Mouse (Mus musculus): ENCODE results near the gene Runx2.

Runx2 gene

DNA sequence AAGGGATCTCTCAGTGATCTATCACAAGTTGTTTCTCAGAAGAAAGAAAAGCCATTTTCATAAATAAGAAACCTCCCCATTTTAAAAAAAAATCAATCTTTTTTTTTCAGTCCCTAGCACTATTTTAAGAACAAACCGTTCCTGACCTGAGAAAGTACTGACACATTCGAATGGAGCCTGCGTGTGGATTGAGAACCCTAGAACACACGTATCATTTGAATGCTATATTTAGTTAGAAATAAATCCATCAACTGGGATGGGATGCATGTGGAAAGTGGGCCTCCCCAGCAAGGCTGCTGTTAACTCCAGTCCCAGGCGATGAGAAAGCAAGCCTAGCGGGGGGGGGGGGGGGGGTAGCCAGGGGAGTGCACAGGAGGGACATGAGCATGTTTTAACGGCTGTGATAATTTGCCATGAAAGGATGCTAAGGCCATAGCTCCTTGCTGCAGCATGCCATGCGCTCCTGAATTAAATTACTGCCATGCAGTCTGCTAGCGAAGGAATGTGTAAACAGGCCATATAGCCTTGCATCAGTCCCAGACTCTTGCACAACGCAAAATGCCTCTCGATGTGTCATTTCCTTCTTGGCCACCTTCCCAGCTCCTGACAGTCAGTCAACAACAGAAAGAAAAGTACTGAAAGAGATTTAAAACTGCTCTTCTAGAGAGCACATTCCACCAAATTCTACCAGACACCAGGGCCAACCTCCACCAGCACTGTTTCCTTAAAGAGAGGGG is 104.9 kb downstream of the Runx2 start:
- DNase-seq: no peak

DNA sequence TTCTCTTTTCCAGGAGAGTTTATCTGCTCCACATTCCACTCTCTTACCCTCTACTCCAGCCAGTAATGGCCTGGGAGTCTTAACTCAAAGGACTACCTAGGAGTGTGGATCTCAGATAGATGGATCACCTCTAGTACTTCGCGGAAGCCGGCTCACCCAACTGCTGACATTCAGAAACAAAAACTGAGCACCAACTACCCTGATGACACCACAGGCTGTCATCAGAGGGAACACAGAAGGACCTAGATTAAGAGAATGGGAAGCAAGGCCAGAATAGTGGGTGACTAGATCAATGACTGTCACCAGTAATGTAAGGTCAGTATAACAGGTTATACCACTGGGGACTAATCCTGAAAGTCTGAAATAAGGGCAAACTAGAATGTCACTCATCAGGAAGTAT is 106.6 kb downstream of the Runx2 start:
- no peak for DNase-seq

DNA sequence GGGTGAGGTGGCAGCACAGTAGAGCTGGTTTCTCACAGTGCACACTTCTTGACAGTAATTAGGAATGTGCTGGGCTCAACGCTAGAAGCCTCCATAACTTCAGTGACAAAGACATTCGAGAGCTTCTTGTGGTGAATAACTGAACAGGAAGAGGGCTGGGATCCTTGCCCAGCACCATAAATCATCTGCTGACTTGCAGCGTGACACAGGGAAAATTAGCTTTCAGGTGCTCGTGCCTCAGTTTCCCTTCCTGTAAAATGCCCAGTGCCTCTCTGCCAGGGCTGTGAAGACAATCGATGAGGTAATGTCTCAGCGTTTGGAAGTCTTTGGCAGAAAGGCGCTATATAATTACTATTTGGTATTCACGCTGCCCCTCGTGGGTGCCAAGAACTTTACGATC is 108.1 kb downstream of the Runx2 start:
- DNase-seq: no peak

DNA sequence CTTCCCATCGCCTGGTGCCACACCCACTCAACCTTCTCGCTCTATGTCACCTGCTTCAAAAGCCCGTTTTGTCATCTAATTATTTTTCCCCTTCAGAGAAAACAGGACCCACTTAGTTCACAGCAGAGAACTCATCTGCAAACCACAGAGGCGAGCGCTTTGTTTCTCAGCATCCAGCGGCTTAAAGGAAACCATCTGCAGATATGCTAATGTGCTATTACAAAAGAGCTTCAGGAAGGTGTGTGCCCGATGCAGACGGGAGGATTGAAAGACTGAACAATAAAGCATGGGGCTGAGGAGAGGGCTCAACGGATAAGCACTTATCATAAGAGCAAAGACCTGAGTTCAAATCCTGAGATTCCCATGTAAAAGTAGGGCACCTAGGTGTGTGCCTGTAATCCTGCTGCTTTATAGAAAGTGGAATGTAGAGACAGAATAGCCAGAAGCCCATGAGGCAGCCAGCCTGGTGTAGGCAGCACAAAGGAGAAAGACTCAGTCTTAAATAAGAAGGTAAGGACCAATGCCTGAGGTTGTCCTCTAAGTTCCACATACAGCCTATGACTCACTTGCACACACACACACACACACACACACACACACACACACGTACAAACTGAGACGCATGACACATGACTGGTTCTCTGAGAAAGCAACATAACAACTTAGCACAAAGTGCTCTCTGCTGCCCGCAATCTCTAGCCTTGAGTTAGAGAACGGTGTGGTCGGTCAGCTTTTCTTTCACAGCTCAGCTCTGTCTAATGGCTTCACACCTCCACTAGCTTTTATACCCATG is 111.9 kb downstream of the Runx2 start:
- no peak for DNase-seq

DNA sequence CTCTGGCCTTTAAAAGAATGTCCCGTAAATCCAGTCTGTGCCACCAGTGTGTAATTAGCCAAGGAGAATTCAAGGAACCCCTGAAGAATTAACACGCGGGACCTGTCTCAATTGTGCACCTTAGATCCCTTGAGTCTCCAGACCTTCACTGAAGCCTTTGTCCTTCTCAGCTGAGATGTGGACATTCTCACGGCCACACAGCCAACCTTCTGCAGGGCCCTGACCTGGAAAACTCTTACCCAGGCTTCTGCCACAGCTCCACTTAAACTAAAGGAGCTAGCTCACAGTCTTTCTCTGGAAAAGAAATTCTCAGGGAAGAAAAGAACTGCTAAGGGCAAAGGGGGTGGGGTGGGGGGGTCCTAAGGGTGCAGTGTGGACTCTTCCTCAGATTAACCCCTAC is 113.1 kb downstream of the Runx2 start:
- no peak for DNase-seq

DNA sequence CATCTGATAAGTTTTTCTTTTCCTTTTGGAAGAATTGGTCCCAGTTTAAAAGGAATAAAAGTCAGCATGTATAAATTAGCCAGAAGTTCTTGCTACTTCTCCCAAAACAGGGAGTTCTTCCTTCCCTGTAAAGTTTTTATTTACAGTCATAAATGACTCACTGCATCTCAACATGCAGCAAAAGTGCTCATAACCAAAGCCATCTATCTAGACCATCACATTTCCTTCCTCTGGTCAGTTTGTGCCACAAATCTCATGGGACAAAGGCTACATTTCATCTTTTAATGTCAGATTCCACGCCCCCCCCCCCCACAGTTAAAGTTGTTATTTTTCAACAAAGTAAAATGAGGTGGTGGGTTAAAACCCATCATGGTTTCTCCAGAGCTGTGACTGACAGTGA is 114.3 kb downstream of the Runx2 start:
- no peak for DNase-seq

DNA sequence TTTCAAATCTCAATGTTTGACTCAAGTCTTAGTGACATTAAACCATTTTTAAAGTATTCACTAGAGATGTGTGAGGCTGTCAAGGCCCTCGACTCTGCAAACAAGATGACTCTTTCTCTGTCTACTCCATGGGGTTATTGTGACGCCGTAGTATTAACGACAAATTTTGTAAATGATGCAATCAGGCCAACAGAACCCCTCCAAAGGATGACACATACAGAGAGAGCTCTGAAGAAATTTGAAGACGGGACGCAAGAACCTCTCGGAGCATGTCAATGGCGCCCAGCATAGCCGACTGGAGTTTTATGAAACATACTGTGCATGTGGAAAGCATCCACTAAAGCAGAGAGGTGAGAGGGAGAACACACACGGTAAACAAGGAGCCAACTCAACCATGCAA is 117.5 kb downstream of the Runx2 start:
- no peak for DNase-seq

DNA sequence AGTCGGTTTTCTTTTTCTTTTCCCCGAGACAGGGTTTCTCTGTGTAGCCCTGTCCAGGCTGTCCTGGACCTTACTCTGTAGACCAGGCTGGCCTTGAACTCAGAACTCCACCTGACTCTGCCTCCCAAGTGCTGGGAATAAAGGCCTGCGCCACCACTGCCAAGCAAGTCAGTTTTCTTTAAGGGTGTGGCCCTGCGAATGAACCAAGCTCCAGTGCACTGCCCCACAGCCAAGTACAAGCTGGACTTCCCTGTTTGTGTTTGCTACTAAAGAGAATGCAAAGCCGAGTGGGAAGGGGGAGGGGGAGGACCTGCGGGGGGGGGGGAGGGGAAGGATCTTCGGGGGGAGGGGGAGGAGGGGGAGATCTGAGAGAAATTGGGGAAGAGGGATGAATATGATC is 121.0 kb downstream of the Runx2 start:
- no peak for DNase-seq

DNA sequence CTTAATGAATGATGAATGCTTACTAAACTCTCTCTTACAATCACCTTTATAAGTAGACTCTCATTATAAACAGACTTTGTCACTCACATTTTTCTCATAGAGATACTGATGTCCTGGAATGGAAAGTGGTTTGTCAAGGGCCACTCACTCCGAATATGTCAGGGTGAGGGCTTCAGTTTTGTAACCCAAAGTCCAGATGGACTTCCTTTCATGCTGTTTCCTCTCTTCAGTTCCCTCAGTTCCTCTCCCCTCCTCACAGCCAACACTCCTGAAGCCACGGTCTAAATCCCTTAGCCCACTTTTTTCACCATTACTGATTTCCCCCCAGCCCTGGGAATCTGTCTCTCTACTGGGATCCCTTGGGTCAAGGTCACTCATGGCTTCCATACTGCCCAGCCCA is 123.1 kb downstream of the Runx2 start:
- DNase-seq: no peak

DNA sequence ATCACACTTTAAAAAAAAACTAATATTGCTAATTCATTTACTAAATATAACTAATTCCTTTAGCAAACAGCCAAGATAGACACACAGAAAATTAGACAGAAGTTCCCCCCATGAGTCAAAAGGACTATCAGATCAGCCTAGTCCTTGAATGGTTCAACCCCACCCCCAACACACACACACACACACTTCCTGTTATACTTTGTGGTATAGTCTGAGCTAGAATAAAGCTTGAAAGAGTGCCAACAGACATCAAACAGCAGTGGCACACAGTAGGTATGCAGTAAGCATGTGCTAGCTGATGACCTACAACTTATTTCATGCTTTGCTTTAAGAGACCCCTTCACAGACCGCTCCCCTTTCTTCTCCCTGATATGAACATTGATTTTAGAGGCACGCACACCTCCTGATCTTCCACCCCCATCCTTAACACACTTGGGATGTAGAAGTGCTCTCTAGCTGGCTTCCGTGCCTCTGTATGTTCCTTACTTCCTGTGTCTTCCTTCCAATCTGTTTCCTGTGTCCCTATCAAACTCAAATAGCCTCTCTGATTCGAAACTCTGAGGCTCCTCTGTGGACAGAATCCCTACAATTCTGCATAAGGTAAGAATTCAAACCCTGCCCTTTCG is 124.1 kb downstream of the Runx2 start:
- no peak for DNase-seq

DNA sequence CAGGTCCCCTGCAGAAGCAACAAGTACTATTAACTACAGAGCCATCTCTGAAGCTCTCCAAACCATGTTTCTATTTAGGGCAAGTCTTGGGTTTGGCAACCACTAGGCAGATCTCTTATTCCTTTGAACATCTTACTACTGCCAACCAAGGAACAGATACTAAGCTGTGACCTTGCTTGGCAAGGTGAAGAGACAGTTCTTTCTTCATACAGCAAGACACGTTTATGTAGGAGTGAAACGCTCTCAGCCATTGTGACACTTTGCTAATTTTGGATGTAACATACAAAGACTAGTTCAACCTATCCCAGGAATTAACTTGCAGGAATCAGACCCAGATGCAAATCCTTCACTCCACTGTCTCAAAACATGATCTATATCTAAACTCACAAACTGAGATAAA is 126.3 kb downstream of the Runx2 start:
- DNase-seq: no peak

DNA sequence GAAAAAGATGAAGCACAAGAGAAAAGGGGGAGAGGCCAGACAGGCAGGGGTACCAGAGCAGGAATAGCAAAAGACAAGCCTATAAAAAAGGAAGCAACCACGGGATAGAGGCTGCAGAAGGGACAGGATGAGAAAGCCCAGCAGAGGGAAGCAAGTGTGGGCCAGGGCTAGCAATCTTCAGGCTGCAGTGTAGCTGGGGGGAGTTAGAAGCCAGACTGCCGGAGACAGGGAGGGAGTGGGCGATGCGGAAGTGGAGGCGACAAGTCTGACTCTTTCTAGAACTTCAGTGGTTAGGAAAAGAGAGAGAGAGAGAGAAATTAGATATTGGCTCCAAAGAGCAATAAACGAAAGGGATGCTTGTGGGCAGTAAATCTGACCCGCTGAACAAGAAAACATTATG is 129.1 kb downstream of the Runx2 start:
- no peak for DNase-seq

DNA sequence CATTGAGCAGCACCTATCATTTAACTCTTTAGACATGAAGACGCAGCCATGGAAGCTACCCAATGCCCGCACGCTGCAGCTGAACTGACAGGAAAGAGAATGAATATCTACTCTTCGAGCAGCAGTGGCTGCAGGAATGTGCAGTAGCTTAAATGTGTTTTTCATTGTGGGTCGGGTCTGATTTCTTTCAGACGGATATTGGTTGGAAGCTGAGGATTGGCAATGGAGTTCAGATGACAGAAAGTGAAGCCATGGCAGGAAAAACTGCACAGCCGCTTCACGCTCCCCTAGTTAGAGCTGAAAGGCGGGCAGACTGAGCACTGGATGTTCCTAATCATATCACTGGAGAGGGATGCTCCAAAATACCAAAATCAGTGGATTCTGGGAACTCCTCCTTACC is 131.6 kb downstream of the Runx2 start:
- no peak for DNase-seq

DNA sequence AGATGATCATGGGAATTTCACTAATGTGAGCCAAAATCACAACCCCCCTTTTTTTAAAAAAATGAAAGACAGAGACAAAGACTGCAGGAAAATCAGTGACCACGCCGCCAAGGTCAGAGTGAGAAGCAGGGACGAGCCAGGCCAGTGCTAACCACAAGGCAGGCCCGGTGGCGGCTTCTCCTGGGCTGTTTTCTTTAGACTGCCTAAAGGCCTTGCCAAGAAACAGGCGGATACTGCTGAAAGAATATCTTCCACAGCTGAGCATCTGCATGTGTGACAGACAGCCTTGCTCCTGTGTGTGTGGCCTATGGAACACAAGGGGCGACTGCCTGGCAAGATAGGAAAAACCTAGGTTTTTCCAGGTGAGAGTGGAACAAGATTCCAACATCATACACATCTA is 136.8 kb downstream of the Runx2 start:
- DNase-seq: no peak

DNA sequence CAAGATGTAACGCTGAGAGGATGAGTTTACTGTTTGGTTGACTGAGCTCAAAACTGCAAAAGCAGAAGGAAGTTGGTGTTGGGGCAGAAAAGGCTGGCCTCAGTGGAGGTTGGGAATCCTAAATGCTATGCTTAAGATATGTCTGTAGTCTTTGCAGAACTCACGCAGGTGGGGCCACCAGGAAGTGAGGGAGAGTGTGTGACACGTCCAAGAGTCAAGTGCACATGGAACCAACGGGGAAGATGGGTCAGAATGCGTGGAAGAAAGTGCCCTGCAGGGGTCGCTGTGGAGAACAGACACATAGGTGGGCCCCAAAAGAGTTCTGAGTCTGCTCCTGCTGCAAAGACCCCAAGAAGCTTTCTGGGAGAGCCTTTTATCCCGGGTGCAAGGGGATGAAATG is 141.8 kb downstream of the Runx2 start:
- peak; percentile 28 to 45 for DNase-seq

DNA sequence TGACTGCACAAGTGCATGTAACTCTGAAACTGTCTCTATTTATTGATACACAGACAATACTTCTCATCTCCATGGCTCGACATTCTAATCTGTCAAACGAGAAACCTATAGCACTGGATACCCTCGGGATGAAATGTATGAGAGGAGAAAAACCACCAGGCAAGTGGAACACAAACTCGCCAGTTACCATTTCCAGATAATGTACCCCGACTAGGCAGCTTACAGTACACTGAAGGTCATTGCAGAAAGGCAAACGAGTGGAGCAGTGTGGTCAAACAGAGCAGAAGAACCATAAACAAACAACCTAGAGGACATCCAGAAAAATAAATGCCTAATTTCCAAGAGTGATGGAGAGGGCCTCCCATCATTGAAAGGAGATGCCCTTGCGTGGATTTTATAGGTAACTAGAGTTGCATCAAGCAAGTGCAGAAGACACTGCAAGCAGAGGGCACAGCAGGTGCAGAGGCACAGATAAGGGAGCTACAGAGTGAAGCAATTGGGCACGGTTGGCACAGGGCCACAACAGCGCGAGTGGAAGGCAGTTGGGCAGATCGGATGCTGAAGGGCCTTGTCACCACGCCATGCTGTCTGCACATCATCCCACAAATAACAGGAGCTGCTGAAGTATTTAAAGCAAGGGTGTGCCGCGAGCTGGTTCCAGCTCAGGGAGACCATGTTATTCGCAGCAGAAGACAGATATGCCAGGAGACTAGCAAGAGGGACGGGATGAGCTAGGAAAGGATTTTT is 142.5 kb downstream of the Runx2 start:
- peak; percentile 11 to 18 for DNase-seq

DNA sequence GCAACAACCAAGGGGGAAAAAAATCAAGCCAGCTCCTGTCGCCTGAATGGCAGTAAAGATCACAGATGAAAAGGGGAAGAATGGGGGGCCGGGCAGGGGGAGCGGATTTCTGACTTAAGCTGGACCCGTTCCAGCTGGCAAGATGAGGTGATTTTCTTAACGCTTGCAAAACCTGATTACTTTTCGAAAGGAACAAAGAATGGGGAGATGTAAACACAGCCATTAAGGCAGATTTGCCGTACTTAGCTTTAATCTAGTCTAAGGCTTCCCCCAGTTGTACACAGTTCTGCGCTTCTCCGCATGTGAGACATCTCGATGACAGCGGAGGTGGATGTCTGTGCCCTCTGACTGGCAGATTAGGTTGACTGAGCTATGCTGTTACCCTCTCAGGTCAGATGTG is 144.6 kb downstream of the Runx2 start:
- no peak for DNase-seq

DNA sequence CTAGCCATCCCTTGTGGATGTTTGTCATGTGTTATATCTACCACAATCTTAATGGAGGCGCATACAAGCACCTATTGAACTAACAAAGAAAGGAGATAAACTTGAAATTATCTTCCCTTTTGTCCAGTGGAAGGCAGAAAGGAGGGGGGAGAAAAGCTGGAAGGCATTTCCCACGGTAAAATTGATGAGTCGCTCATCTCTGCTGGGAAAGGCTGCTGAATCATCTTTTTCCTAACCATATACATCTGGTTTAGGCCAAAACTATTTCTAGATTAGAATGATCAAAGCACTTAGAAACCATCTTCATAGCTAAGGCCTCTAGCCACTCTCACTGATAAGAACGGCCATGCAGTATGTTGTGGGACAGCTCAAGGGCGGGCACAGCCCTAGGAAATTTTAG is 147.3 kb downstream of the Runx2 start:
- no peak for DNase-seq

DNA sequence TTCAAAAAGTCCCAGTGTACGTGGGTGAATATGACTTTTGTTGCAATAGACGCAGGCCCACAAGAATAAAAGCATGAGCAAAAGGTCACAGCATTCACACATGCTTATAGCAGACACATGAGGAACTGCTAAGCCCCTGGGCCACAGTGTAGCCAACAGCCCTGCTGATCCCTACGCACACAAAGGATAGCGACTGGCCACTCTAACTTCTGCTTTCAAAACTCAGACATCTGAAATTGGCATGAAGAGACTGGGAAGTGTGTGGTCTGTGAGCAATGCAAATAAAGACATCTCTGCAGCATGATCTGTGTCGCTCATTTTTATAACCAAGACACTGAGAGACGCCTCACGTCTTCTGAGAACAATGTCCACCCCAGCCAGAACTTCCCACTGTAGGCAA is 150.7 kb downstream of the Runx2 start:
- no peak for DNase-seq

DNA sequence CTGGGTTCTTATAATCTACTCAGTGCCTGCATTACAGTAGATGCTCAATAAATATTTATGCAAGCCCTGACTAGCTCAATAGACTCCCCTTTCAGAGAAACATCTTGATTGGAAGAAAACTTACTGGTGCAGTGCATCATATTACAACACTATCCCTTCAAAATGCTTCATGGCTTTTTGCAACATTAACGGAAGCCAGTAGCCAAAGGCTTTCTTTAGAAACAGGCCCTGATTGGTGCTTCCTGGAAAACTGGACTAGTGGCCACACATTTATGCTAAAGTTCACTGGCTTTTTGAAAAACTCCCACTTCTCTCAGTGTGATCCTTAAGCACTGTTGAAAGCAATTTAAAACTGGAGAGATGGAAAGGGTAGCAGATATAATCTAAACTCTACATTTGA is 151.4 kb downstream of the Runx2 start:
- DNase-seq: no peak

DNA sequence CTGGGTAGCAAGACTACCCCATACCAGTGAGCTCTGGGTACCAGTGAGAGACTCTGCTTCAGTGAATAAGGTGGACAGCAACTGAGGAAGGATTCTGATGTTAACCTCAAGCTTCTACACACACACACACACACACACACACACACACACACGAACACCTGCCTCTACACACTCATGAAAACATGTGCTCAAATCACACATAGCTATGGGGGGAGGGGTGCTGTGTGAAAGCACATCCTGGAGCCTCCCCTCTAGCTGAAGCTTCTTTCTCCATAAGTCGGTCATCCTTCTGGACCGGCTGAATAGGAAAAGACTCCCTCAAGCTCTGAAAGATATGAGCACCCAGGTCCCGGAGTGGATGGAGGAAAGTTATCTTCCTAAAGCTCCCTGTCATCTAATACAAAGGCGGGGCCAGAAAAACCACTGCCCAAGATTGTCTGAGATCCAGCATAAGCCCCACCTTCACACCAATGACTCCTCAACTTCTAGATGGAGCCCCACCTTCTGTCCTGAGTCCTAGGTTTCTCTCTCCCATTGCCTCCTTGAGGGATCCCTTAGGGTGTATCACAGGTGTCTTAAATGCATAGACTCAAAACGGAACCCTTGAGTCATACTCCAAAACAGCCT is 152.4 kb downstream of the Runx2 start:
- DNase-seq: no peak

DNA sequence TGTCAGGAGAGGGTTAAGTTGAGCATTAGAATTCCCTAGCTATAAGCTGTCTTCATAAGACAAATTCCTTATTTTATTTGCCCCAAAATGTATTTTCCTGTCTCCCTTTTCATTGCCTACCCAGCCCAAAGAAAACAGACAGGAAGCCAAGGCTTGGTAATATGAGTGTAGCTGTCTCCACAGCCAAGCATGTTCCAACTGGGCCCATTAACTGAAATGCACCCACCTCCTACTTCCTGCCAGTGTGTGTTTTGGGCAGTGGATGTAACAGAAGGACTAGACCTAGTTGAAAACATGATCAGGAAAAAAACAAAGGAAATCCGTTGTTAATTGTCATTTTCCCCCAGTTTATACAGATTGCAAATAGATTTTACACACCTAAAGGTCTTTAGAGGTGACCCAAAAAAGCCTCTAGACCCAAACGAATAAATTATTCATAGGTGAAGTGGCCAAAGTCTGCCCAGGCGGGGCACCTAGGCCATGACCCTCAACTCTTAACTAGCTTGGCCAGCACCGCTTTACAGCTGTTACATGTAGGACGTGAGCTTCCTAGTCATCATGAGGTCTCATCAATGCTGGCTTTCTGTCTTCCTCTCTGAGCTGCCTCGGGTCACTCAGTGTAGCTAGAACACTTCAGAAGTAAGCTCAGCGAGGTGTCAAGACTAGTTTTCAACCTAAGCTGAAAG is 154.3 kb downstream of the Runx2 start:
- DNase-seq: no peak
